Mouse (Mus musculus): ENCODE measurements around the gene Abraxas2. TPM values are rescaled to one million over a fixed set of nuclear protein-coding genes. Genes with fewer than 3 reads are reported as not detected.

Abraxas2 gene
- polyA plus RNA-seq, 1 experiment, result 8.9 TPM

DNA sequence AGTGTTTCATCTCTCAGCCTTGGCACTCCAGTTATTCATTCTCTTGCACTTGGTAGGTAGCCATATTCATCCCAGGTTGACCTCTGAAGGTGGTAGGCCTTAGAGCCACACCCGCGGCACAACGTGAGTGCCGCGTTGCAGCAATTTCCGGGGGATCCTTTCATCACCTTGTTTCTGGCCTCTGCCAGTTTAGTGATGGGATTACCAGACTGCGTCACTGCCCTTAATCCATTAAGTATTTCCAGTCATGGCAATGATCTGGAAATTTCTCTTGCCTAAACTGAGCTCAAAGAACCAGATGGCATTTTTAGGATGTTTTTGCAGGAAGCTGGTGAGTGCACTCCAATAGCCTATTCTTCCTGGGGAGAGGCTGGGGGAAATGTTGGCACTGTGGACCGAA lies 30.7 kb downstream of the Abraxas2 start:
- Histone ChIP-seq H3K79me2 (ENCODE audit: control insufficient read depth, insufficient read depth) (no peaks in the 10 kb centered on the region), H3K36me3 (ENCODE audit: control insufficient read depth, insufficient read depth) (peaks cover 2% of the 10 kb centered on the region)
- TF ChIP-seq MYOD1 (IDR thresholded peaks at IDR 0.05; ENCODE audit: control insufficient read depth, insufficient read length, low read depth), result no peak
- no peak for TF ChIP-seq CEBPB (IDR thresholded peaks at IDR 0.05; ENCODE audit: low read depth)
- TF ChIP-seq MAX (IDR thresholded peaks at IDR 0.05), result no peak
- no peak for TF ChIP-seq CTCF (IDR thresholded peaks at IDR 0.05; ENCODE audit: control insufficient read depth, insufficient read depth, insufficient read length)
- TF ChIP-seq FOSL1 (IDR thresholded peaks at IDR 0.05; ENCODE audit: insufficient read depth, low read length, poor library complexity, severe bottlenecking), result no peak
- no peak for TF ChIP-seq USF1 (IDR thresholded peaks at IDR 0.05; ENCODE audit: low read depth)
- TF ChIP-seq MYOG (IDR thresholded peaks at IDR 0.05; ENCODE audit: control insufficient read depth, extremely low read depth, insufficient read length), result no peak

DNA sequence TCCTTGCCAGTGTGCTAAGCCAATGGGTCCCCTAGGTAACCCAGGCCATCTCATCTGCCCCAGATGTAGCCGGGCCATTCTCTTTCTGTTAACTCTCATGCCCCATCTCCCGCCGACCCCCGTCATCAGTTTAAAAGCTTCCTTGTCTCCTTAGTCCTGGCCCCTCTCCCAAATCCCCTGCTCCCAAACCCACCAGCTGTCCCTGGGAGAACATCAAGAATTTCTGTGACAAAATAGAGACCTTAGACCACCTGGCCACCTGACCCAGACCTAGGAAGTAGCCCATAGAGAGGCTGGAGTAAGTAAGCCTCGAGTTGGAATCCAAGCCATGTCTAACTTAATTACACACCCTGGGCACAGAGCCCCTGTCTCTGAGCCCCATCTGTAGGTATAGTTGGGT lies 31.2 kb downstream of the Abraxas2 start:
- Histone ChIP-seq H3K4me3 (ENCODE audit: insufficient read depth, poor library complexity, severe bottlenecking) (no peak overlapping the region), H3ac (ENCODE audit: control insufficient read depth, insufficient read length, low read depth) (no peak overlapping the region), H3K27me3 (ENCODE audit: control insufficient read depth, insufficient read depth, insufficient read length) (no peaks in the 10 kb centered on the region), H3K36me3 (ENCODE audit: control insufficient read depth, insufficient read depth) (no peaks in the 10 kb centered on the region), H3K79me2 (ENCODE audit: control insufficient read depth, insufficient read depth) (no peaks in the 10 kb centered on the region), H3K79me3 (ENCODE audit: low read depth) (no peaks in the 10 kb centered on the region)
- TF ChIP-seq USF1 (IDR thresholded peaks at IDR 0.05; ENCODE audit: low read depth) (no peak), FOSL1 (IDR thresholded peaks at IDR 0.05; ENCODE audit: insufficient read depth, low read length, poor library complexity, severe bottlenecking) (no peak), MYOG (IDR thresholded peaks at IDR 0.05; ENCODE audit: control insufficient read depth, extremely low read depth, insufficient read length) (no peak), MAX (IDR thresholded peaks at IDR 0.05) (no peak)

More for the DNA sequence above, 30.7 kb downstream of the Abraxas2 start:
- no peak overlapping the region for H3K4me3 ChIP-seq (ENCODE audit: insufficient read depth, poor library complexity, severe bottlenecking)
- no peaks in the 10 kb centered on the region for H3K27me3 ChIP-seq (ENCODE audit: control insufficient read depth, insufficient read depth, insufficient read length)
- no peak overlapping the region for H3ac ChIP-seq (ENCODE audit: control insufficient read depth, insufficient read length, low read depth)
- H3K79me3 ChIP-seq (ENCODE audit: low read depth), result no peaks in the 10 kb centered on the region

GRCm38 (mm10) chr7:132891561-132892310 lies 32.7 kb downstream of the Abraxas2 start:
- TF ChIP-seq MYOG (IDR thresholded peaks at IDR 0.05; ENCODE audit: control insufficient read depth, extremely low read depth, insufficient read length), result no peak
- TF ChIP-seq CTCF (IDR thresholded peaks at IDR 0.05; ENCODE audit: control insufficient read depth, insufficient read depth, insufficient read length), result no peak
- no peak for TF ChIP-seq USF1 (IDR thresholded peaks at IDR 0.05; ENCODE audit: low read depth)
- TF ChIP-seq MYOD1 (IDR thresholded peaks at IDR 0.05; ENCODE audit: control insufficient read depth, insufficient read length, low read depth), result no peak
- TF ChIP-seq MAX (IDR thresholded peaks at IDR 0.05), result no peak
- no peak for TF ChIP-seq CEBPB (IDR thresholded peaks at IDR 0.05; ENCODE audit: low read depth)
- no peak for TF ChIP-seq FOSL1 (IDR thresholded peaks at IDR 0.05; ENCODE audit: insufficient read depth, low read length, poor library complexity, severe bottlenecking)
- Histone ChIP-seq H3ac (ENCODE audit: control insufficient read depth, insufficient read length, low read depth) (no peak overlapping the region), H3K36me3 (ENCODE audit: control insufficient read depth, insufficient read depth) (no peaks in the 10 kb centered on the region), H3K4me3 (ENCODE audit: insufficient read depth, poor library complexity, severe bottlenecking) (no peak overlapping the region), H3K79me2 (ENCODE audit: control insufficient read depth, insufficient read depth) (no peaks in the 10 kb centered on the region), H3K27me3 (ENCODE audit: control insufficient read depth, insufficient read depth, insufficient read length) (no peaks in the 10 kb centered on the region), H3K79me3 (ENCODE audit: low read depth) (no peaks in the 10 kb centered on the region)

DNA sequence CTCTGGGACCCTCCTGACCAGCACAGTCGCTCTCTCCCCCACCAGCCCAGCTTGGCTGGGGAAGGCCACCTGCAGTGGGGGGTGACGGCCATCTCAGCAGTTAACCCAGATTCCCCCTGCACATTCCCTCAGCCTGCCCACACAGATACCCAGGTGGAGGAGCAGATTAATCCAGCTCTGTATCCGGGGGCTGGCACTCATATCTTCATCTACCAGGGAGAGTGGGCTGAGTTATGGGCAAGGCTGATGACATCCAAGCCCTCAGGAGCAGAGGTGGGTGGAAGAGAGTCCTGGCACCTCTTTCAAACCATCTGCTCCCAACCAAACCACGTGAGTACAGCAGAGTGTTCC lies 33.3 kb downstream of the Abraxas2 start:
- TF ChIP-seq USF1 (IDR thresholded peaks at IDR 0.05; ENCODE audit: low read depth), result no peak
- TF ChIP-seq FOSL1 (IDR thresholded peaks at IDR 0.05; ENCODE audit: insufficient read depth, low read length, poor library complexity, severe bottlenecking), result no peak
- TF ChIP-seq CTCF (IDR thresholded peaks at IDR 0.05; ENCODE audit: control insufficient read depth, insufficient read depth, insufficient read length), result no peak
- TF ChIP-seq MYOD1 (IDR thresholded peaks at IDR 0.05; ENCODE audit: control insufficient read depth, insufficient read length, low read depth), result no peak
- no peak for TF ChIP-seq CEBPB (IDR thresholded peaks at IDR 0.05; ENCODE audit: low read depth)
- no peak for TF ChIP-seq MYOG (IDR thresholded peaks at IDR 0.05; ENCODE audit: control insufficient read depth, extremely low read depth, insufficient read length)
- no peak for TF ChIP-seq MAX (IDR thresholded peaks at IDR 0.05)
- no peaks in the 10 kb centered on the region for H3K79me3 ChIP-seq (ENCODE audit: low read depth)
- no peaks in the 10 kb centered on the region for H3K36me3 ChIP-seq (ENCODE audit: control insufficient read depth, insufficient read depth)
- H3K27me3 ChIP-seq (ENCODE audit: control insufficient read depth, insufficient read depth, insufficient read length), result no peaks in the 10 kb centered on the region
- no peak overlapping the region for H3K4me3 ChIP-seq (ENCODE audit: insufficient read depth, poor library complexity, severe bottlenecking)
- H3ac ChIP-seq (ENCODE audit: control insufficient read depth, insufficient read length, low read depth), result no peak overlapping the region
- no peaks in the 10 kb centered on the region for H3K79me2 ChIP-seq (ENCODE audit: control insufficient read depth, insufficient read depth)

GRCm38 (mm10) chr7:132892806-132893205 lies 33.8 kb downstream of the Abraxas2 start:
- no peaks in the 10 kb centered on the region for H3K27me3 ChIP-seq (ENCODE audit: control insufficient read depth, insufficient read depth, insufficient read length)
- no peak overlapping the region for H3ac ChIP-seq (ENCODE audit: control insufficient read depth, insufficient read length, low read depth)
- no peak for TF ChIP-seq CTCF (IDR thresholded peaks at IDR 0.05; ENCODE audit: control insufficient read depth, insufficient read depth, insufficient read length)
- no peak for TF ChIP-seq CEBPB (IDR thresholded peaks at IDR 0.05; ENCODE audit: low read depth)
- TF ChIP-seq MAX (IDR thresholded peaks at IDR 0.05), result no peak
- no peak for TF ChIP-seq MYOG (IDR thresholded peaks at IDR 0.05; ENCODE audit: control insufficient read depth, extremely low read depth, insufficient read length)
- TF ChIP-seq USF1 (IDR thresholded peaks at IDR 0.05; ENCODE audit: low read depth), result no peak
- TF ChIP-seq MYOD1 (IDR thresholded peaks at IDR 0.05; ENCODE audit: control insufficient read depth, insufficient read length, low read depth), result no peak
- no peak for TF ChIP-seq FOSL1 (IDR thresholded peaks at IDR 0.05; ENCODE audit: insufficient read depth, low read length, poor library complexity, severe bottlenecking)
- no peaks in the 10 kb centered on the region for H3K79me2 ChIP-seq (ENCODE audit: control insufficient read depth, insufficient read depth)
- no peaks in the 10 kb centered on the region for H3K79me3 ChIP-seq (ENCODE audit: low read depth)
- H3K36me3 ChIP-seq (ENCODE audit: control insufficient read depth, insufficient read depth), result no peaks in the 10 kb centered on the region
- H3K4me3 ChIP-seq (ENCODE audit: insufficient read depth, poor library complexity, severe bottlenecking), result no peak overlapping the region
